Mouse (Mus musculus): ENCODE measurements around the gene Zbtb7b.
A peak's percentile ranks its signal among the peaks of the same experiment; 100 is the strongest.

The Zbtb7b gene

GRCm38 (mm10) chr3:89390111-89390515 lies 4.5 kb downstream of the Zbtb7b start:
- DNase-seq (ENCODE audit: low spot score in 2 of 2), result no peak

- no peak for DNase-seq (ENCODE audit: low spot score in 2 of 2)
These were observed 5.5 kb downstream of the Zbtb7b start for GRCm38 (mm10) chr3:89388901-89389740.

- DNase-seq (ENCODE audit: low spot score in 2 of 2), result no peak
These were observed 6.3 kb downstream of the Zbtb7b start for GRCm38 (mm10) chr3:89388134-89388881.

- DNase-seq (ENCODE audit: low spot score in 2 of 2), result no peak
These were observed 6.9 kb downstream of the Zbtb7b start for GRCm38 (mm10) chr3:89387632-89388031.

GRCm38 (mm10) chr3:89386438-89387420 lies 7.8 kb downstream of the Zbtb7b start:
- DNase-seq (ENCODE audit: low spot score in 2 of 2), result no peak

- DNase-seq (ENCODE audit: low spot score in 2 of 2), result no peak
These were observed 9.1 kb downstream of the Zbtb7b start for GRCm38 (mm10) chr3:89385451-89385850.

- no peak for DNase-seq (ENCODE audit: low spot score in 2 of 2)
These were observed 10.1 kb downstream of the Zbtb7b start for GRCm38 (mm10) chr3:89384331-89385076.

GRCm38 (mm10) chr3:89383651-89384255 lies 10.8 kb downstream of the Zbtb7b start:
- no peak for DNase-seq (ENCODE audit: low spot score in 2 of 2)

- DNase-seq (ENCODE audit: low spot score in 2 of 2), result no peak
These were observed 11.6 kb downstream of the Zbtb7b start for GRCm38 (mm10) chr3:89382950-89383349.

- no peak for DNase-seq (ENCODE audit: low spot score in 2 of 2)
These were observed 12.3 kb downstream of the Zbtb7b start for GRCm38 (mm10) chr3:89382033-89382882.

GRCm38 (mm10) chr3:89381233-89381632 lies 13.3 kb downstream of the Zbtb7b start:
- DNase-seq (ENCODE audit: low spot score in 2 of 2), result no peak

GRCm38 (mm10) chr3:89380711-89381110 lies 13.9 kb downstream of the Zbtb7b start:
- DNase-seq (ENCODE audit: low spot score in 2 of 2), result no peak

GRCm38 (mm10) chr3:89380291-89380690 lies 14.3 kb downstream of the Zbtb7b start:
- DNase-seq (ENCODE audit: low spot score in 2 of 2), result no peak

GRCm38 (mm10) chr3:89379388-89380131 lies 15.0 kb downstream of the Zbtb7b start:
- DNase-seq (ENCODE audit: low spot score in 2 of 2), result no peak

- DNase-seq (ENCODE audit: low spot score in 2 of 2), result peak; percentile 82 to 83
These were observed 16.0 kb downstream of the Zbtb7b start for GRCm38 (mm10) chr3:89378394-89379067.

- DNase-seq (ENCODE audit: low spot score in 2 of 2), result no peak
These were observed 16.7 kb downstream of the Zbtb7b start for GRCm38 (mm10) chr3:89377831-89378230.

- DNase-seq (ENCODE audit: low spot score in 2 of 2), result no peak
These were observed 20.9 kb downstream of the Zbtb7b start for GRCm38 (mm10) chr3:89373581-89374231.

GRCm38 (mm10) chr3:89367338-89367737 lies 27.2 kb downstream of the Zbtb7b start:
- no peak for DNase-seq (ENCODE audit: low spot score in 2 of 2)
